In the genomic region with DNA sequence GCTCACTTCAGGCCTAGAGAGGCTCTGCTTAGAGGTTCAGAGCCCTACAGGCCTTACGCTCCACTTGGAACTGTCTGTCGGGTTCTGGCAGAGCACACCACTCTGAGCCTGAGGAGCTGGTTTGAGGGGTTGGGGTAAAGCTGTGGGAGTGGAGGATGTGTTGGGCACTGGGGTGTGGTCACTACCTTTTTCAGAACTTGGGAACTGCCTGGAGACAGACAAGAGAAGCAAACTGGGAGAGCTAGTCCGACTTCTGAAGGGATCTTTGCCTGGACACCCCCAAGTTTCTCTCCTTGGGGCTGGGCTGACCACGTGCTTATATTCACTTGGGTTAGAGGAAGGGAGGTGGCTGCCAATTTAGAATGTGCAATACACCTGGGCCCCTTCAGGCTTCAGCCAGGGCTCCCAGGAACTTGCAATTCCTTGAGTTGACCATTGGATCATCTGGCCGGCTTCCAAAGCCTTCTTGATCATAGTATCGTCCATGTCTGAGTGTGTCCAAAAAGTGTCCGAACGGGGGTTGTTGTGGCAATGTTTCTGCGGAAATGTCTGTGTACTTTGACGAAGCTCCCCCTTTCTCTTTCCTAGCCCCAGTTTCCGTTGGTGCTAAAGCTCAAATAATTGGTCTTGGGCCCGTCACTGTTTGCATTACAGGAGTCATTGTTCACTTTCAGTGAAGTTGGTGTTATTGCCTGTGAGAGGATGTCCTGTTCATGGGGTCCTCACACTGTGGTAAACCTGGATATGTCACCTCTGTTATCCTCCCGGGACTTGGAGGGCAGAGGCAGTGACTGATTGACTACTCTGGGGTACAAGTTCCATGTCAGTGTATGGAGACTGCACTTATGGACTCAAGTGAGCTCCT, we compare ENCODE assay signal across 8 mouse cellular contexts. TPM values are rescaled to one million over a fixed set of nuclear protein-coding genes. Genes with fewer than 3 reads are reported as not detected.
DNase-seq lines count a peak whose midpoint lies in the region; ATAC-seq and TF ChIP-seq lines count a peak whose summit lies in the region.

No protein-coding gene starts in this region.

- H3K4me3 ChIP-seq in spleen, adult 2 months (ENCODE audit: extremely low read depth, insufficient read depth, insufficient read length), result peak overlapping the region; percentile 12; the same call in 1 of the 2 replicates
- H3K4me3 ChIP-seq in kidney, embryonic 15.5 days (replicated peaks), result peak overlapping the region; percentile 68; the same call in 1 of the 2 replicates
- H3K4me3 ChIP-seq in midbrain, embryonic 13.5 days (replicated peaks), result no peak overlapping the region

- ATAC-seq in kidney, embryonic 15.5 days (replicated peaks; ENCODE audit: low FRiP score), result no peak
- ATAC-seq in midbrain, embryonic 13.5 days, result no peak
- ATAC-seq in erythroid progenitor cell, adult 5-6 weeks (replicated peaks; ENCODE audit: low FRiP score, poor library complexity, severe bottlenecking), result no peak

- peaks cover 6% of the 10 kb centered on the region for H3K27me3 ChIP-seq in spleen, adult 2 months (ENCODE audit: control insufficient read depth, insufficient read depth, low read length)
- no peaks in the 10 kb centered on the region for H3K27me3 ChIP-seq in kidney, embryonic 15.5 days
- H3K27me3 ChIP-seq in midbrain, embryonic 13.5 days, result peaks cover 54% of the 10 kb centered on the region

- no peak for TF ChIP-seq POLR2A in spleen, adult 2 months (IDR thresholded peaks at IDR 0.05; ENCODE audit: low read depth, low read length)

- peaks cover 18% of the 10 kb centered on the region for H3K4me1 ChIP-seq in spleen, adult 2 months (ENCODE audit: control insufficient read depth, insufficient read depth, insufficient read length)
- peaks cover 59% of the 10 kb centered on the region for H3K4me1 ChIP-seq in kidney, embryonic 15.5 days
- H3K4me1 ChIP-seq in midbrain, embryonic 13.5 days (replicated peaks), result peaks cover 26% of the 10 kb centered on the region

- no peaks in the 10 kb centered on the region for H3K9me3 ChIP-seq in kidney, embryonic 15.5 days (replicated peaks)
- H3K9me3 ChIP-seq in midbrain, embryonic 13.5 days, result no peaks in the 10 kb centered on the region

- DNase-seq in spleen, adult 2 months (ENCODE audit: low read depth in 1 of 2, low spot score in 2 of 2), result no peak
- DNase-seq in spleen, postnatal 10 days (ENCODE audit: low spot score in 2 of 2), result no peak
- peak; percentile 58 for DNase-seq in heart, adult 8-10 months (ENCODE audit: low spot score)
- DNase-seq in thymus, postnatal 14 days, result no peak
- DNase-seq in right cerebral cortex, adult 18-20 months, result no peak

- 80% methylated on average over 13 of the region's 13 CpGs for WGBS in spleen, adult 2 months
- 72% methylated on average over 13 of the region's 13 CpGs for WGBS in kidney, embryonic 15.5 days
- WGBS in midbrain, embryonic 13.5 days, result 83% methylated on average over 13 of the region's 13 CpGs

- no peak for TF ChIP-seq CTCF in spleen, adult 2 months (IDR thresholded peaks at IDR 0.05; ENCODE audit: extremely low read depth, insufficient read depth, insufficient read length, insufficient replicate concordance)

- peak overlapping the region; percentile 90 for H3K4me2 ChIP-seq in kidney, embryonic 15.5 days
- H3K4me2 ChIP-seq in midbrain, embryonic 13.5 days (replicated peaks), result peak overlapping the region; percentile 71; the same call in 1 of the 2 replicates

- H3K27ac ChIP-seq in spleen, adult 2 months (ENCODE audit: insufficient read depth, low read length), result 0 out of 2 replicates have a peak overlapping the region, but pooled peaks have one; percentile 20
- peak overlapping the region; percentile 86 for H3K27ac ChIP-seq in kidney, embryonic 15.5 days
- H3K27ac ChIP-seq in midbrain, embryonic 13.5 days, result no peak overlapping the region

- H3K9ac ChIP-seq in kidney, embryonic 15.5 days, result no peak overlapping the region
- no peak overlapping the region for H3K9ac ChIP-seq in midbrain, embryonic 13.5 days (replicated peaks)

- H3K36me3 ChIP-seq in spleen, adult 2 months (ENCODE audit: control insufficient read depth, insufficient read depth, low read length), result no peaks in the 10 kb centered on the region
- no peaks in the 10 kb centered on the region for H3K36me3 ChIP-seq in kidney, embryonic 15.5 days
- H3K36me3 ChIP-seq in midbrain, embryonic 13.5 days, result no peaks in the 10 kb centered on the region

RNA-seq across cellular contexts. Expression of a gene that starts 3.0 kb away (rescaled TPM):
- polyA plus RNA-seq in spleen, adult 2 months (2012; rRNA removed), result 6.9 and 8.0 TPM in 2 replicates
- 100 to 1,000 TPM; 332 to 446 (median 375) TPM for total RNA-seq in heart, adult 8-10 months (2022)
- polyA plus RNA-seq in kidney, embryonic 15.5 days (2015; fragmentation: Nextera tagmentation; extraction: Ambion mirVana), result 17.3 and 18.2 TPM in 2 replicates
- polyA plus RNA-seq in midbrain, embryonic 13.5 days (2015; fragmentation: Nextera tagmentation; extraction: Ambion mirVana), result 3.7 and 4.9 TPM in 2 replicates
- 13.0 and 13.8 TPM in 2 replicates for total RNA-seq in erythroid progenitor cell, adult 5-6 weeks (2015; ENCODE audit: low replicate concordance)
- 13.3 and 15.7 TPM in 2 replicates for total RNA-seq in erythroid progenitor cell, adult 5-6 weeks (2017; ENCODE audit: low replicate concordance)

RNA-seq across cellular contexts. Expression of a gene that starts 25.3 kb away (rescaled TPM):
- polyA plus RNA-seq in spleen, adult 2 months (2012; rRNA removed), result 206 and 242 TPM in 2 replicates
- 100 to 1,000 TPM; 209 to 232 (median 227) TPM for total RNA-seq in heart, adult 8-10 months (2022)
- polyA plus RNA-seq in kidney, embryonic 15.5 days (2015; fragmentation: Nextera tagmentation; extraction: Ambion mirVana), result 467 and 476 TPM in 2 replicates
- polyA plus RNA-seq in midbrain, embryonic 13.5 days (2015; fragmentation: Nextera tagmentation; extraction: Ambion mirVana), result 334 and 335 TPM in 2 replicates
- 198 and 228 TPM in 2 replicates for total RNA-seq in erythroid progenitor cell, adult 5-6 weeks (2015; ENCODE audit: low replicate concordance)
- total RNA-seq in erythroid progenitor cell, adult 5-6 weeks (2017; ENCODE audit: low replicate concordance), result 92.0 and 153 TPM in 2 replicates

RNA-seq across cellular contexts. Expression of a gene that starts 38.5 kb away (rescaled TPM):
- polyA plus RNA-seq in spleen, adult 2 months (2012; rRNA removed), result 18.3 and 22.3 TPM in 2 replicates
- total RNA-seq in heart, adult 8-10 months (2022), result 10 to 100 TPM in 1 of 4 experiments, 1 to 10 TPM in 3; 8.1 to 10.3 (median 8.6) TPM
- 32.9 and 33.5 TPM in 2 replicates for polyA plus RNA-seq in kidney, embryonic 15.5 days (2015; fragmentation: Nextera tagmentation; extraction: Ambion mirVana)
- polyA plus RNA-seq in midbrain, embryonic 13.5 days (2015; fragmentation: Nextera tagmentation; extraction: Ambion mirVana), result 32.4 and 32.6 TPM in 2 replicates
- total RNA-seq in erythroid progenitor cell, adult 5-6 weeks (2015; ENCODE audit: low replicate concordance), result 0.84 and 3.2 TPM in 2 replicates
- 3.7 and 4.4 TPM in 2 replicates for total RNA-seq in erythroid progenitor cell, adult 5-6 weeks (2017; ENCODE audit: low replicate concordance)

RNA-seq across cellular contexts. Expression of a gene that starts 50.4 kb away (rescaled TPM):
- 35.0 and 37.7 TPM in 2 replicates for polyA plus RNA-seq in spleen, adult 2 months (2012; rRNA removed)
- 10 to 100 TPM; 28.2 to 33.7 (median 30.4) TPM for total RNA-seq in heart, adult 8-10 months (2022)
- 166 and 168 TPM in 2 replicates for polyA plus RNA-seq in kidney, embryonic 15.5 days (2015; fragmentation: Nextera tagmentation; extraction: Ambion mirVana)
- polyA plus RNA-seq in midbrain, embryonic 13.5 days (2015; fragmentation: Nextera tagmentation; extraction: Ambion mirVana), result 149 and 153 TPM in 2 replicates
- total RNA-seq in erythroid progenitor cell, adult 5-6 weeks (2015; ENCODE audit: low replicate concordance), result 59.9 and 70.3 TPM in 2 replicates
- total RNA-seq in erythroid progenitor cell, adult 5-6 weeks (2017; ENCODE audit: low replicate concordance), result 84.2 and 125 TPM in 2 replicates
